Mouse (Mus musculus) CD4-positive, CD25-positive, alpha-beta regulatory T cell (primary cell): ENCODE data around the gene Oas1a. TPM values are rescaled to one million over a fixed set of nuclear protein-coding genes. Genes with fewer than 3 reads are reported as not detected.

Experiments used
- polyA plus RNA-seq: library from polyadenylated mRNA; unstranded; fragments of 100-300 nt; shearing (Covaris generic); gene quantifications from one replicate; pipeline ENCODE4 v1.2.1, GENCODE M21; 2017

Gene Oas1a
- 21.7 TPM for polyA plus RNA-seq

GRCm38 (mm10) chr5:120906791-120907733 lies at the start of gene Oas1a:
TSS of gene Oas1a (minus strand) at chr5:120907521.

GRCm38 (mm10) chr5:120914204-120914603 lies 6.9 kb upstream of the Oas1a start, which contains the start of gene Oas1d:
TSS of gene Oas1d (plus strand) at chr5:120914536.

GRCm38 (mm10) chr5:120887413-120887812 lies 19.9 kb downstream of the Oas1a start, which contains the start of gene Oas1g:
TSS of gene Oas1g (minus strand) at chr5:120887613.

GRCm38 (mm10) chr5:120861121-120861520 lies 46.2 kb downstream of the Oas1a start, which contains the start of gene Oas1h:
TSS of gene Oas1h (plus strand) at chr5:120861421.

GRCm38 (mm10) chr5:120847067-120847466 lies 60.3 kb downstream of the Oas1a start, which contains the start of gene Oas1f:
TSS of gene Oas1f (plus strand) at chr5:120847367.

Other genes with a start within 250 kb of the Oas1a start
- gene Dtx1, start 195.6 kb downstream of the Oas1a start, polyA plus RNA-seq, result 240 TPM
- 3.6 TPM for gene Oas2, start 157.7 kb downstream of the Oas1a start, polyA plus RNA-seq
- 12.6 TPM for gene Oas3, start 129.9 kb downstream of the Oas1a start, polyA plus RNA-seq
- gene Oas1e, start 112.0 kb downstream of the Oas1a start, polyA plus RNA-seq, result not detected
- gene Oas1c, start 95.0 kb downstream of the Oas1a start, polyA plus RNA-seq, result 16.6 TPM
- gene Oas1f, start 60.2 kb downstream of the Oas1a start, polyA plus RNA-seq, result not detected
- not detected for gene Oas1h, start 46.1 kb downstream of the Oas1a start, polyA plus RNA-seq
- gene Oas1g, start 19.9 kb downstream of the Oas1a start, polyA plus RNA-seq, result 0.39 TPM
- not detected for gene Oas1d, start 7.0 kb upstream of the Oas1a start, polyA plus RNA-seq
- gene Rph3a, start 102.6 kb upstream of the Oas1a start, polyA plus RNA-seq, result not detected